Mouse (Mus musculus) olfactory bulb, adult 2 months (tissue): ENCODE results near the gene Slc2a6. TPM values are rescaled to one million over a fixed set of nuclear protein-coding genes. Genes with fewer than 3 reads are reported as not detected.
A peak's percentile ranks its signal among the peaks of the same experiment; 100 is the strongest.

Source experiments
- H3K27ac ChIP-seq: fragments of 200-500 bp; 2 replicates; pipeline ENCODE4 v1.5.1; 2012; ENCODE audit warnings: low read depth, low read length; ENCODE audit not compliant: insufficient read depth
- H3K4me1 ChIP-seq: fragments of 200-500 bp; 2 replicates; pipeline ENCODE4 v1.6.1; 2012; ENCODE audit warnings: low read length; ENCODE audit not compliant: control insufficient read depth, insufficient read depth
- H3K4me3 ChIP-seq: fragments of 200-500 bp; 2 replicates; pipeline ENCODE4 v1.5.1; 2012; ENCODE audit warnings: mild to moderate bottlenecking, low read depth, low read length, moderate library complexity; ENCODE audit not compliant: insufficient read depth
- CTCF ChIP-seq: fragments of 200-500 bp; IDR thresholded peaks from 2 replicates; pipeline ENCODE4 v1.5.1; 2012; ENCODE audit warnings: low read depth, mild to moderate bottlenecking, low read length, moderate library complexity; ENCODE audit not compliant: insufficient read depth
- POLR2A ChIP-seq: fragments of 200-500 bp; IDR thresholded peaks from 2 replicates; pipeline ENCODE4 v1.6.1; 2012; ENCODE audit warnings: mild to moderate bottlenecking, low read depth, low read length, moderate library complexity; ENCODE audit not compliant: insufficient read depth
- WGBS: fragments of 180-500 bp; shearing (Covaris S2); methylation state at CpG from one replicate; pipeline ENCODE4 v1.1.7; 2018; 5-methylcytosine and 5-hydroxymethylcytosine counted together
- polyA plus RNA-seq: library from polyadenylated mRNA; stranded (reverse); fragments of >200 nt; gene quantifications from 2 replicates; pipeline ENCODE4 v1.2.4, GENCODE M21; 2012; ENCODE audit warnings: low replicate concordance; ENCODE audit not compliant: missing spikeins, insufficient read depth, insufficient read length

The Slc2a6 gene
- polyA plus RNA-seq, 1 experiment, result not detected

DNA sequence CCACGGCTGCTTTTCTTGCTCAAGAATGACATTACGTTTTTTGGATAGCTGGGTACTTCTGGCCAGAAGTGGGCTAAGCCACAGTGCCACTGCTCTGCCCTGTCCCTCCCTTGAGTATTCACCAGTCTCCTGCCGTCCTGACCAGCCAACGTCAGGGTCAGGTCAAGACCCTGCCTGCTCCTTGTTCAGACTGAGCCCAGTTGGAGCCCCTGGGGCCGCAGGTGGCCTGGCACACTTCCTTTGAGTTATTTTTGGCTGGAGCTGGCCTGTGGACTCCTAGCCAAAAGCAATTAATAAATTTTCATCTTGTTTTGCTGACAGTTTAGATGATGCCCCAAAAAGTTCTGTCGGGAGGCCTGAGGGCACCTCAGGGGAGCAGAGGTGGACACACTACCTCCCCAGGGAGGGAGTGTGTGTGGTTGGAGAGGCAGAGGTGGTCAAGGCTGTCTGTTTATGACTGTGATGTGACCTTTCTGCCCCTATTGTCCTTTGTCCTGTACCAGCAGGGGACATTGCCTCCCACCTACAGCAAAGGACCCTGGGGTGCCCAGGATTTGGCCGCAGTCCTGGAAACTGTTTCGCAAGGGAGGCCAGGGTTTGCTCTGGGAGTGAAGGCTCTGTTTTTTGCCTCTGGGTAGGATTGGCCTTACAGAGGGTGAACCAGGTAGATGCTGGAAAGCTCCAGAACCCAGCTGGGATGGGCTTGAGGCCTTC is 14.5 kb upstream of the Slc2a6 start:
- H3K4me1 ChIP-seq, result peaks cover 11% of the 10 kb centered on the region
- 69% methylated on average over 8 of the region's 8 CpGs for WGBS
- TF ChIP-seq POLR2A, result no peak
- TF ChIP-seq CTCF, result no peak

DNA sequence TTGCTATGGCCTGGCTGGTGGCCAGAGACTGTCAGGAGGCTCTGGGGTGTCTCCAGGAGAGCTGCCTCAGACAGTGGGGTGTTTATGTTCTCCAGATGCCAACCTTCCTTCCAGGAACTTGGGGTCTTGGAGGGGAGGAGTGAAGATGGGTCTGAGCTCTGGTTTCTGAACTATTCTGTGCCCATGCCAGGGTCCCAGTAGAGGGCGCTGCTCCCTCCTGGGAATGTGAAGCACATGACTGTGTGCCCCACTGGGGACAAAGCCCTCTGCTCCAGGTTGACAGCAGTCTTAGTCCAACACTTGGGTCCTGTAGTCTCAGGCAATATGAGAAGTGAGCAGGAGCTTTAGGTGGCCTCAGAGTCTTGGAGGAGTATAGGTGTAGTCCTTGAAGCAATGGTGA is 11.5 kb upstream of the Slc2a6 start:
- WGBS, result 22% methylated on average over 1 of the region's 1 CpGs
- peaks cover 7% of the 10 kb centered on the region for H3K4me1 ChIP-seq
- H3K27ac ChIP-seq, result no peak overlapping the region
- H3K4me3 ChIP-seq, result no peak overlapping the region
- TF ChIP-seq POLR2A (no peak), CTCF (0 out of 2 replicates have a peak, but pooled peaks have one; percentile 9)

More for the DNA sequence above, 14.5 kb upstream of the Slc2a6 start:
- H3K27ac ChIP-seq, result no peak overlapping the region
- no peak overlapping the region for H3K4me3 ChIP-seq

DNA sequence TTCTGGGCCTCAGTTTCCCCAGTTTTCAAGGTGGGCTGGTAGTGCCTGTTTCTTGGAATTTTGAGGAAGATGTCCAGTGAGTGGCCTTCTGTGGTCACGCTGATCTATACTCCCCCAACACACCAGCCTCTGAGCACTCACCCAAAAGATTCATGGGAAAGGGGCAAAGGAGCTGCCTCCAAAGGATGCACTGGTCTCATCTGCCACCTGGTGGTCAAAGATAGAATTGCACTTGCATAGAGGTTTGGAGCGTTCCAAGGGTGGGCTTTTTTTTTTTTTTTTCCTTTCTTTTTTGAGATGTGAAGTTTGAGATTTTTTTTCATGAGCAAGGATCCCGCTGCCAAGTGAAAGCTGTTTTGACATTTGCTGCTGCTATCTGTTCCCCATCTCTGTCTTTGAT is 10.8 kb upstream of the Slc2a6 start:
- Histone ChIP-seq H3K4me3 (no peak overlapping the region), H3K4me1 (no peaks in the 10 kb centered on the region; the same call in 1 of the 2 replicates), H3K27ac (no peak overlapping the region)
- 0% methylated on average over 3 of the region's 3 CpGs for WGBS
- TF ChIP-seq POLR2A (no peak), CTCF (peak; percentile 61)

DNA sequence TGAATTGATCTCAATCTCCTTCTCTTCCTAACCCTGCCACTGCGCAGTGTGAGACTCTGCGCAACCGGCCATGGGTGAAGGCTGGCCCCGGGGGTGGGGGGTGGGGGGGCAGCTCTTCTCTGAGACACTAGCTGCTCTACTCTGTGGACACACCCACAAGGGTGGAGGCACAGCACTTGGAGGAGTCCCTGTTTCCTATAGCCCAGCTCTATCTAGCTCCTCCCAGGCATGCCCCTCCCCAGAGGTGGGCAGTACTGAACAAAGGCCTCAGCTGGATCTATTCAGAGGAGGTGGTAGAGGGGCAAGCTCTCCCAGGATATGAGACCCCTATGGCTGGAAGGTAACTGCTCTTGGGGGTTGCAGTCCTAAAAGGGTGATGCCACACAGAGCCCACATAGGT is 9.2 kb upstream of the Slc2a6 start:
- 76% methylated on average over 4 of the region's 4 CpGs for WGBS
- Histone ChIP-seq H3K4me1 (no peaks in the 10 kb centered on the region), H3K4me3 (no peak overlapping the region), H3K27ac (no peak overlapping the region)
- no peak for TF ChIP-seq POLR2A
- TF ChIP-seq CTCF, result no peak

DNA sequence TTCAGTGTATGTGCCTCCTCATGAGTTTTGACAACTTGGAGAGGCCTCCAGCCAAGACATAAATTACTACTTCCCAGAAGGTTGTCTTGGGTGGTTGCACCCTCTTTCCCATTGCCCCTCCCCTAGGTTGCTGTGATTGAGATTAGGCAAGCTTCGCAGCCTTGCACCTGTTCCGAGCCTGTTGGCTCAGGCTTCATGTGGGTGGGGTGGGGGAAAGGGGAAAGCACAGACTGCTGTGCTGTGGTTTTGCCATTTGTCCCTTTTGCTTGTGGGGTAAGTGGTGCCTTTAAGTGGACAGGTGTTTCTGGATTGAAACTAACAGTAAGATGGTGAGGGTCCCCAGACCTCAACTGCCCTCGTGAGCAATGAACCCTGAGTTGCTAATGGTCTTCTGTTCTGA is 8.2 kb upstream of the Slc2a6 start:
- H3K27ac ChIP-seq, result no peak overlapping the region
- TF ChIP-seq CTCF, result no peak
- no peak for TF ChIP-seq POLR2A
- no peak overlapping the region for H3K4me3 ChIP-seq
- WGBS, result 63% methylated on average over 3 of the region's 3 CpGs
- H3K4me1 ChIP-seq, result no peaks in the 10 kb centered on the region

DNA sequence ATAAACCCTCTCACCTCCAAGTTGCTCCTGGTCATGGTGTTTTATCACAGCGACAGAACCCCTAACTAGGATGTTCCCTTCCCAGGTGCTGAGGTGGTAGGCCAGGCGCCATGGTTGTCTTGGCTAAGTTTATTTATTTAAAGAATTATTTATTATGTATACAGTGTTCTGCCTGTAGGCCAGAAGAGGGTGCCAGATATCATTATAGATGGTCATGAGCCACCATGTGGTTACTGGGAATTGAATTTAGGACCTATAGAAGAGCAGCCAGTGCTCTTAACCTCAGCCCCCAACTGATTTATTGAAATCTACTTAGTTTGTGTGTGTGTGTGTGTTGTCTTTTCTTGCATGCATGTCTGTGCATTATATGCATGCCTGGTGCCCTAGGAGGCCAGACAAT is 4.6 kb upstream of the Slc2a6 start:
- H3K27ac ChIP-seq, result no peak overlapping the region
- no peak overlapping the region for H3K4me3 ChIP-seq
- 79% methylated on average over 2 of the region's 2 CpGs for WGBS
- TF ChIP-seq CTCF (no peak), POLR2A (no peak)
- H3K4me1 ChIP-seq, result peaks cover under 1% of the 10 kb centered on the region; the same call in 1 of the 2 replicates

DNA sequence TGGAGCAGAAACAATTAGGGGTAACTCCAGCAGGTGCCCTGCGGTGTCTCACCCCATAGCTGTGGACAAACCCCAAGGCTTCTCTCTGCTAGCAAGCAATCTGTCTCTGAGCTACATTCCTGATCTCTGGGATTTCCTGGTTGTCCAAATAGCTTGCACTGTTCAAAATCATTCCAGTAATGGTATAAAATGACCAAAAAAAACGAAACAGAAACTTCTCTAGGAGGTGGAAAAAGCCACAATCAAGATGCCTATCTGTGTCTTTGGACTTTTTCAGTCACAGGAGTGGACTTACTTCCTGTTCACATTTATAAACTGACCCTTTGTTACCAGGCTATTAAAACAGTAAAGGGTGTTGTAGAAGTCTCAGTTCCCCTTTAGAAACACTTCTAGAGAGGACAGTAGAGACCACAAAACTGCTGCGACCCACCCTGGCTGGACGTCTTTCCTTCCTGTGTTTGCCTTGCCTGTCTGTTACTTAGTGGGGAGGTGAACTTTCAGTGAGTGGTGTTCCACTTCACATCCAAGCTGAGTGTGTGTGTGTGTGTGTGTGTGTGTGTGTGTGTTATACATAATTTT is 728 bp upstream of the Slc2a6 start:
- 67% methylated on average over 4 of the region's 4 CpGs for WGBS
- Histone ChIP-seq H3K4me3 (no peak overlapping the region), H3K4me1 (peaks cover 21% of the 10 kb centered on the region), H3K27ac (no peak overlapping the region)
- TF ChIP-seq POLR2A (no peak), CTCF (no peak)

DNA sequence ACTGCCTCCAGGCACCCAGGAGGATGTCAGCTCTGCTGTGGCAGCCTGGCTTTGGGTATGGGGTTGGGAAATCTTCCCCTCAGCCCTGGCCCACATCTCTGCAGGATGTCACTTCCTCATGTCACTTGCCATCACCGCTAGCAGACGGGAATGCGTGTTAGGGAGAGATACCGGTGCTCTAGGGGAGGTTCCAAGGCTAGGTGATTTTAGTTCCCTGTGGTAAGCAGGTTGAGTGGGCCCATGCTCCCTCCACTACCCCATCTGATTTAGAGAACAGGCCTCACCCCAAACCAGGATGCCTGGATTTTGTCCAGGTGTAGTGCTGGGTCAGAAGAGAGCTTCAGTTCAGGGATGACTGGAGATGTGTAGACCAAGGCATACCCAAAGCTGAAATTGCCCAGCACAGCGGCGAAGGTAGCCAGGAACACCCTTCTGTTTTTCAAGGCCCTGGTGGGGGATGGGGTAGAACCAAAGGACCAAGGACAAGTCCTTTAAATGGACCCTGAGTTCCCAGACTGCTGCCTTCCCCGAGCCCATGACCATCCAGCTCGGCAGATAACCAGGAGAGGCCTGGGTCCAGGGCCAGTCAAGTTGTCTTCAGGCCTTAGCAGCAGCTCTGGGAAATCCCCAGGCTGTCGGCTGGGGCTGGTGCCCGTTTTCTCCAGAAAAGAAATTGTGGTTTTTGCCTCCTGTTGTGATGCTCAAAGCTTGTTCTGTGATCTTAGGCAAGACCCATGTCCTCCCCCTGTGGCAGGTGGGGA is 761 bp downstream of the Slc2a6 start:
- WGBS, result 58% methylated on average over 10 of the region's 10 CpGs
- peak overlapping the region; percentile 76 for H3K4me3 ChIP-seq
- 0 out of 2 replicates have a peak overlapping the region, but pooled peaks have one; percentile 28 for H3K27ac ChIP-seq
- H3K4me1 ChIP-seq, result peaks cover 21% of the 10 kb centered on the region
- TF ChIP-seq CTCF (no peak), POLR2A (no peak)

DNA sequence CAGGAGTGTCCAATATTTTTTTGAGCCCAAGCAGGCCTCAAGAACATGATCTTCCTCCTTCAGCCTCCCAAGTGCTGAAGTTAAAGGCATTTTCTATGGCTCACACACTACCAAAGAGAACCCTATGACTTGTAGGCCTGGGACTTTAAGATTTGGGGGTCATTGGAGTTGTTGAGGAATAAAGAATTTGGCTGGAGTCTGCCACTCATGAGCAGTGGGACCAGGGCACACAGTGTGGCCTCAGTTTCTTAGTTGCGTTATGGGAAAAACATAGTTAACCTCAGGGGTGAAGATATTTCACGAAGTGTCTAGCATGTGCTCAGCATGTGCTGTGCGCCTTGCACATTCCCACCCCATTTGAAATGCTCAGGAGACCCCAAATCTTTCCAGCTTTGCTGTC is 1.5 kb downstream of the Slc2a6 start:
- no peak overlapping the region for H3K4me3 ChIP-seq
- 90% methylated on average over 3 of the region's 3 CpGs for WGBS
- H3K4me1 ChIP-seq, result peaks cover 21% of the 10 kb centered on the region
- no peak overlapping the region for H3K27ac ChIP-seq
- no peak for TF ChIP-seq CTCF
- TF ChIP-seq POLR2A, result no peak
